Mouse (Mus musculus) erythroblast, embryonic 14.5 days (primary cell): ENCODE data around the gene Lin28b.

Experiments
- GATA1 ChIP-seq: IDR thresholded peaks from 2 replicates; pipeline ENCODE4 v1.6.1; 2012; ENCODE audit warnings: low read length, inconsistent platforms, mixed read lengths
- TAL1 ChIP-seq: IDR thresholded peaks from 3 replicates; pipeline ENCODE4 v1.6.1; 2012; ENCODE audit warnings: low read length, inconsistent platforms, mixed read lengths

DNA sequence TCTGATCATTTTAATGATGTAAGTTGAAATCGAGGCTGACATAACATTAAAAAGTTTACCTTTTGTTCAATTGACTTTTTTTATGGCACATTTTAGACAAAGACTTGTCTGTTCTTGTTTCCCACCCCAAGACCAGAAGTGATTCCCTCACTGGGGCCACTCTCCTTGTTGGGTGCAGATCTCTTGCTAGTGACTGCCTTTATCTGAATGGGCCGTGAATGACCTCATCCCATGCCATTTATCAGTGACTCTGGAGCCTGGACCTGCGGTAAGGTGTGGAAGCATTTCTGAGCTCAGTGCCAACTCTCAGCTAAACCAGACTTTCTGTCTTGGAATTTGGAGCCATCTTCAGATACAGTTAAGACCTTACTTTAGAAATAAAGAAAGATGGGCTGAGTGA, 116.6 kb downstream of the Lin28b start:
- no peak for TF ChIP-seq GATA1
- no peak for TF ChIP-seq TAL1
